ENCODE assay signal across 7 mouse cellular contexts in the genomic region with DNA sequence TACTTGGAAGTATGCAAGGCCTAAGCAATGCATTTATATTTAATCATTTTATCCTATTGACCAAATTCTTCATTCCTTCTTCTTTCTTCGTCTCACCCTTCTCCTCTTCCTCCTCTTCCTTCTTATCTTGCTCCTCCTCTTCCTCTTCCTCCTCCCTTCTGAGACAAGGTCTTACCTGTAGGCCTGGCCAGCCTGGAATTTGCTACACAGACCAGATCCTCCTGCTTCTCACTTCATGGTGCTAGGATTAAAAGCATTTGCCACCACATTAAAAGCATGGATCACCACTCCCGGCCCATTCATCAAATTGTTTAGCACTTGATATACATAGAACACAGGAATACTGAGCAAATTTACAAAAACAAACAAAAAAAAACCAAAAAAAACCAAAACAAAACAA. TPM values are rescaled to one million over a fixed set of nuclear protein-coding genes. Genes with fewer than 3 reads are reported as not detected.
DNase-seq lines count a peak whose midpoint lies in the region; ATAC-seq and TF ChIP-seq lines count a peak whose summit lies in the region.

No protein-coding gene starts in this region.

- TF ChIP-seq EP300 in stomach, postnatal 0 days (optimal IDR thresholded peaks at IDR 0.05), result no peak

- no peaks in the 10 kb centered on the region for H3K36me3 ChIP-seq in megakaryocyte, embryonic 14.5 days (replicated peaks; ENCODE audit: low read length)
- H3K36me3 ChIP-seq in forebrain, embryonic 14.5 days (ENCODE audit: control insufficient read depth, insufficient read depth, low read length), result no peaks in the 10 kb centered on the region
- no peaks in the 10 kb centered on the region for H3K36me3 ChIP-seq in liver, embryonic 11.5 days (ENCODE audit: control insufficient read depth, insufficient read depth, low read length)
- no peaks in the 10 kb centered on the region for H3K36me3 ChIP-seq in stomach, postnatal 0 days (ENCODE audit: control insufficient read depth, insufficient read depth, low read length)

- no peaks in the 10 kb centered on the region for H3K9me3 ChIP-seq in megakaryocyte, embryonic 14.5 days
- no peaks in the 10 kb centered on the region for H3K9me3 ChIP-seq in forebrain, embryonic 14.5 days (replicated peaks; ENCODE audit: control insufficient read depth, low read length)
- H3K9me3 ChIP-seq in liver, embryonic 11.5 days (ENCODE audit: control insufficient read depth, low read length), result no peaks in the 10 kb centered on the region
- H3K9me3 ChIP-seq in stomach, postnatal 0 days (ENCODE audit: control insufficient read depth, low read length), result no peaks in the 10 kb centered on the region

- no peak overlapping the region for H3K27ac ChIP-seq in forebrain, embryonic 14.5 days (ENCODE audit: low read depth, low read length)
- peak overlapping the region; percentile 89; the same call in 1 of the 2 replicates for H3K27ac ChIP-seq in liver, embryonic 11.5 days (ENCODE audit: low read depth, low read length)
- peak overlapping the region; percentile 99 for H3K27ac ChIP-seq in stomach, postnatal 0 days (replicated peaks)

- H3K4me3 ChIP-seq in megakaryocyte, embryonic 14.5 days (replicated peaks), result peak overlapping the region; percentile 95
- H3K4me3 ChIP-seq in forebrain, embryonic 14.5 days (ENCODE audit: low read depth, low read length), result peak overlapping the region; percentile 81; the same call in 1 of the 2 replicates
- peak overlapping the region; percentile 86; the same call in 1 of the 2 replicates for H3K4me3 ChIP-seq in liver, embryonic 11.5 days (ENCODE audit: low read depth, low read length)
- H3K4me3 ChIP-seq in stomach, postnatal 0 days (ENCODE audit: low read depth, low read length), result peak overlapping the region; percentile 95

- no peak overlapping the region for H3K9ac ChIP-seq in forebrain, embryonic 14.5 days (ENCODE audit: low read length)
- peak overlapping the region; percentile 90 for H3K9ac ChIP-seq in liver, embryonic 11.5 days (ENCODE audit: low read depth, low read length)
- H3K9ac ChIP-seq in stomach, postnatal 0 days (ENCODE audit: low read length), result peak overlapping the region; percentile 96

- no peak for TF ChIP-seq CTCF in stomach, postnatal 0 days (IDR thresholded peaks at IDR 0.05; ENCODE audit: low read depth)

- no peak for DNase-seq in forebrain, embryonic 14.5 days (ENCODE audit: low spot score)
- DNase-seq in liver, embryonic 11.5 days (ENCODE audit: low spot score), result no peak
- no peak for DNase-seq in stomach, postnatal 0 days (ENCODE audit: low spot score)
- DNase-seq in layer of hippocampus, adult 18-20 months (ENCODE audit: low spot score in 2 of 2), result no peak

- peaks cover 44% of the 10 kb centered on the region for H3K4me1 ChIP-seq in megakaryocyte, embryonic 14.5 days
- no peaks in the 10 kb centered on the region for H3K4me1 ChIP-seq in forebrain, embryonic 14.5 days (ENCODE audit: control insufficient read depth, insufficient read depth, low read length)
- peaks cover 3% of the 10 kb centered on the region; the same call in 1 of the 2 replicates for H3K4me1 ChIP-seq in liver, embryonic 11.5 days (replicated peaks; ENCODE audit: control insufficient read depth, insufficient read depth, low read length)
- H3K4me1 ChIP-seq in stomach, postnatal 0 days (replicated peaks; ENCODE audit: control insufficient read depth, insufficient read depth), result peaks cover 6% of the 10 kb centered on the region; the same call in 1 of the 2 replicates

- no peaks in the 10 kb centered on the region for H3K27me3 ChIP-seq in megakaryocyte, embryonic 14.5 days (replicated peaks)
- H3K27me3 ChIP-seq in forebrain, embryonic 14.5 days (replicated peaks; ENCODE audit: control insufficient read depth, insufficient read depth, low read length), result no peaks in the 10 kb centered on the region
- no peaks in the 10 kb centered on the region for H3K27me3 ChIP-seq in liver, embryonic 11.5 days (replicated peaks; ENCODE audit: control insufficient read depth, insufficient read depth, low read length)
- H3K27me3 ChIP-seq in stomach, postnatal 0 days (ENCODE audit: control insufficient read depth, insufficient read depth, low read length), result no peaks in the 10 kb centered on the region

- WGBS in forebrain, embryonic 14.5 days, result 49% methylated on average over 2 of the region's 2 CpGs
- 45% methylated on average over 2 of the region's 2 CpGs for WGBS in liver, embryonic 11.5 days
- WGBS in stomach, postnatal 0 days, result 37% methylated on average over 2 of the region's 2 CpGs

- no peak for ATAC-seq in megakaryocyte, adult 5-6 weeks (ENCODE audit: poor library complexity, severe bottlenecking)
- ATAC-seq in forebrain, embryonic 14.5 days, result no peak
- no peak for ATAC-seq in liver, embryonic 11.5 days (replicated peaks; ENCODE audit: low FRiP score)
- no peak for ATAC-seq in stomach, postnatal 0 days (ENCODE audit: low FRiP score, low TSS enrichment)
- ATAC-seq in inflammation-experienced regulatory T-cells, adult 6 months, result no peak

- H3K4me2 ChIP-seq in forebrain, embryonic 14.5 days (ENCODE audit: low read length), result peak overlapping the region; percentile 83
- H3K4me2 ChIP-seq in liver, embryonic 11.5 days, result peak overlapping the region; percentile 87
- peak overlapping the region; percentile 79 for H3K4me2 ChIP-seq in stomach, postnatal 0 days (replicated peaks; ENCODE audit: low read depth)

RNA-seq across cellular contexts. Expression of gene Itgav, which starts 0.9 kb away (rescaled TPM):
- polyA plus RNA-seq in megakaryocyte, embryonic 14.5 days (2012; ENCODE audit: insufficient read depth, low replicate concordance), result 7.1 and 10.6 TPM in 2 replicates
- total RNA-seq in megakaryocyte, adult 5-6 weeks (2015), result 36.2 and 37.9 TPM in 2 replicates
- total RNA-seq in megakaryocyte, adult 5-6 weeks (2017), result 23.8 and 51.5 TPM in 2 replicates
- 16.2 and 17.7 TPM in 2 replicates for polyA plus RNA-seq in forebrain, embryonic 14.5 days (2014; fragmentation: Nextera tagmentation; extraction: Ambion mirVana)
- 34.3 and 38.3 TPM in 2 replicates for polyA plus RNA-seq in liver, embryonic 11.5 days (2014; fragmentation: Nextera tagmentation; extraction: Ambion mirVana)
- 69.8 and 74.3 TPM in 2 replicates for polyA plus RNA-seq in stomach, postnatal 0 days (2015; fragmentation: Nextera tagmentation; extraction: Ambion mirVana)
- total RNA-seq in layer of hippocampus, adult 18-20 months (2021), result 10 to 100 TPM; 65.3 to 71.4 TPM
- 10 to 100 TPM; 63.4 to 80.2 (median 77.9) TPM for polyA plus RNA-seq in inflammation-experienced regulatory T-cells, adult 6 months (2017; shearing (Covaris generic))
